Mouse (Mus musculus) retina, postnatal 1 day (tissue): ENCODE measurements at regions not wholly inside any gene's neighbourhood (a gene's known extent, or its start where the extent isn't known, plus 50 kb on each side); places are given as distances from the start of the nearest gene placed in this dataset.
A peak's percentile ranks its signal among the peaks of the same experiment; 100 is the strongest.

Experiments used
- DNase-seq: peaks from one replicate; pipeline ENCODE4 v3.0.0-alpha.2; 2012

DNA sequence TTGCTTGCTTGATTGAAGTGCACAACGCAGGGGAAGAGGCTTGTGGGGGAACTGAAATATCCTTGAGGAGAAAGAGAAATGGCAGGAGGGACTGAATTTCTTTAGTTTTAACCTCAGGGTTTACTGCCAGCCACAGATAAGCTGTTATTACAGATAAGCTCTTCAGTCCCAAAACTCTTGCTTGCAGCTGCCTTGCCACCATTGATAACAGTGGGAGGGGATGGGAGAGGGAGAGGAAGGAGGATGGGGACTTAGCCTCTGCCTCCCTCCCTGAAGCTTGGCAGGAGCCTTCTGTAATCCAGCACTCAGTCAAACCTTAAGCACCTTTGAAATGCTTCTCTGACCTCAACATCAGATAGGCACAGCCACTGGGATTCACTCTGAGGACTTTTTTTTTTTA, 471.4 kb upstream of the Lsamp start:
- no peak for DNase-seq

DNA sequence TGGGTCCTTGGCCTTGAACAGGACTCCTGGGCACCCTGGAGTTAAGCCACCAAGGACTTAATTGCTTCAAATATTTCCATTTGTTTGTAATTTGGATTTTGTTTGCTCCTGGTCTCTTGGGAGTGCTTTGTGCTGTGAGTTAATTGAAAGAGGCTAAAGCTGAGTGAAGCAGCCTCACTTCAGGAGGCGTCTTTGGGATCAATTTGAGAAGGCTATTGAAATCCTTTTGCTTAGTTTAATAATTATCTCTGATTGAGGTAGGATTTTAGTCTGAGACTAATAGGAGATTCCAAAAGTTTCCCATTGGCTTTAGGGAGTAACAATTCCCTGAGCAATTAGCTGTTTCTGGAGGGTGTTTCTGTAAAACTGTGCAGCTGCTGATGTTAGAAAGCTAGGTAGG, 470.5 kb upstream of the Lsamp start:
- DNase-seq, result no peak

DNA sequence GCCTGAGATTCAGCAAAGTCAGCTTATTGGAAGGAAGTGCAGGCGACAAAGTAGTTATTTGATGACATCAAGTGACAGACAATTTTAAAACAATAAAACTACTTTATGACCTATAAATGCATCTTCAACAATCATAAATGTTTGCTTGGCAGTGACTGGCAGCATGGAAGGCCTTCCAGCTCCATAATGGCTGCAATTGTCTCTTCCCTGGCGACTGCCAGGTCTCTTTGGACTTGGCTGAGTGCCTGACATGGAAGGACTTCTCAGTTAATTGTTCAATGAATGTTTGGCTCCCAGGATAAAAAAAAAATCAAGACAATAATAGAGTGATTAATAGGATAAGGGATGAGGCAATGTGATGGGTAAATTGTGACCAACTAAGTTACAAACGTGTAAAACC, 453.1 kb upstream of the Lsamp start:
- peak; percentile 86 for DNase-seq

DNA sequence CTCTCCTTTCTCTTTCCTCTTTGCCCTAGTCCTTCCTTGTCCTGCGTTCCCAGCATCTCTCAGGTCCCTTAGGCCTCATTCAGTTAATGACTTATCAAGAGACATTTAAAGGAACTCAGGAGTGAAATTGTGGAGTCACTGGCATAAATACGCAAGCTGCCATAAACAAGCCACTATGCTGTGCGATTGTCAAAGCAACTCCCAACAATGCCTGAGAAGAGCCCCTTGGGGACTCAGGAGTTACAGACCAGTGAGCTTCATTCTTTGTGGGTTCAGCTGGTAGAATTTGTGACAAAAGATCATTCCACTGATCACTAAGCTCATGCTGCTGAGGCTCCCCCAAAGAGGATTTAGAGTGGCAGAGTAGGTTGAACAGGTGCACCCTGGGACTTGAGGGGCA, 451.4 kb upstream of the Lsamp start:
- DNase-seq, result peak; percentile 43

DNA sequence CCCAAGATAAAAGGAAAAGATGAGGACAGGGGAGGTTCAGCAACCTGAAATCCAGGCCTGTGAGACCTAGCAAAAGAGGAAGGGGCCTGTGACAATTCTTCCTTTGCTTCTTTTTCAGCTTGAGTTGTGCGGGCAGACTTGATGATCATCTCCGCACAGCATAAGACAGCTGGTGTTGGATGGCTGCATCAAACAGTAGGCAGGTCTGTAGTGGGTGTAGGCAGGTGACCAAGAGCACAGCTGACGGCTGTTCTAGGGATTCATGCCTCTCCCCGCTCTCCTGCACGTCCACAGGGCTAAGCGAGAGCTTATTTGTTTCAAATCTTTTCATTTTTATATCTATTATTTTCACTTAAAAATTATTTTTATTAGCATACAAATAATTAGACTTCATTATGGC, 450.8 kb upstream of the Lsamp start:
- DNase-seq, result no peak

DNA sequence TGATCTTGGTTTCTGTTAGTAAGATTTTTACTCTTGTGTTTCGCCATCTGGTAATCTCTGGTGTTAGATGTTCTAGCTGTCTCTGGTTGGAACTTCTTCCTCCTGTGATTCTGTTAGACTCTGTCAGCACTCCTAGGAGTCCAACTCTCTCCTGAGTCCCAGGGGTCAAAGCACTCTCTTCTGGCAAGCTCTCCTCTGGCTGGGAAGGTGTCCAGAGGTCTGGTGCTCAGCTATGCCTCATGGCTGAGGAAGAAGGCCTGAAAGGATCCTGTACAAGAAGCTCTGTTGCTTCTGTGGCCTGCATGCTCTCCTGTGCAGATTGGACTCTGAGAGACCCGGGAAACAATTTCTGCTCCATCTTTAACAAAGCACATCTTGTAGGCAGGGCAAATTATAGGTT, 430.8 kb upstream of the Lsamp start:
- no peak for DNase-seq

DNA sequence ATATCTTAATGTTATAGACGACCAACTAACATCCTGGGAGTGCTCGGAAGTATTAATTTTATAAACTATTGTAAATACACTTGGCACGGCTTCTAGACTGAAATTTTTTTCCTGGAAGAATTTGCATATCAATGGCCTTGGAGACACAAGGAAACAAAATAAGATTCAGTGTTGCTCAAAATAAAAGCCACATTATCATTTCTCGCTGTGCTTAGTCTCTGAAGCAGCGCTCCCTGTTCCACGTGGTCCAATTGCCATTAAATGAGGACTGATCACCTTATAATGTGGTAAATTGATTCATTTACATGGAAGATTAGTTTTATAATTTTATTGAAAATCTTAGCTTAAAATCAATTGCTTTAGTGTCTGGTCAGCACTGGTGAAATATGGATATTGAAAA, 407.5 kb upstream of the Lsamp start:
- no peak for DNase-seq

DNA sequence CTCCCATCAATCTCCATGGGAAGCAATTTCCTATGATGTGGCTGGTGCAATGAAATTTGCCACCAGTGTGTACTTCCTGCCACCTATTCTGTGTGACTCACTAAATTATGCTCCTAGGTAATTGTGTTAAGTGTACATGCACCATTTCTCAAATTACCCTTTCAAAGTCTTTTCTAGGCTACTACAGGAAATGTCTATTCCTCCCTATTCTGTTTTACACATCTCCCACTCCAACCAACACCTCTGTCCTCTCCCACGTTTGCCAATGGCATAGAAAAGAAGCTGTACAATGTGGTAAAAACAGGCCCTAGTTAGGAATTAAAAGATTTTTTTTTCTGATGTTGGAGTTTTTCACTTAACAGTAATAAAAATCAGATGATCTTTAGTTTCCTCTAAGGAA, 404.5 kb upstream of the Lsamp start:
- no peak for DNase-seq
